Mouse (Mus musculus) myocyte (in vitro differentiated cells): Measurements from ENCODE around the gene Six1. TPM values are rescaled to one million over a fixed set of nuclear protein-coding genes. Genes with fewer than 3 reads are reported as not detected.
A peak's percentile ranks its signal among the peaks of the same experiment; 100 is the strongest.
"Not testable (repeated sequence)": the region's sequence is repeated elsewhere in the genome, so short reads cannot be mapped to it uniquely, and the experiment has no call there.

Source experiments
- H3K27me3 ChIP-seq: one replicate; pipeline ENCODE4 v1.6.1; 2011; ENCODE audit not compliant: control insufficient read depth, insufficient read depth, insufficient read length
- H3K36me3 ChIP-seq: one replicate; pipeline ENCODE4 v1.6.1; 2011; ENCODE audit not compliant: control insufficient read depth, insufficient read depth
- H3K4me2 ChIP-seq: one replicate; pipeline ENCODE4 v1.6.1; 2011; ENCODE audit warnings: low read depth, control low read depth
- H3K4me3 ChIP-seq: one replicate; pipeline ENCODE4 v1.5.1; 2011; ENCODE audit warnings: mild to moderate bottlenecking, control low read depth, moderate library complexity
- H3K79me2 ChIP-seq: one replicate; pipeline ENCODE4 v1.6.1; 2011; ENCODE audit not compliant: control insufficient read depth, insufficient read depth
- H3ac ChIP-seq: one replicate; pipeline ENCODE4 v1.6.1; 2011; ENCODE audit not compliant: control insufficient read depth, insufficient read length
- CEBPB ChIP-seq: IDR thresholded peaks from 2 replicates; pipeline ENCODE4 v1.6.1; 2011; ENCODE audit warnings: mild to moderate bottlenecking, moderate library complexity; ENCODE audit not compliant: poor library complexity, insufficient read depth, severe bottlenecking
- E2F4 ChIP-seq: IDR thresholded peaks from one replicate; pipeline ENCODE4 v1.6.1; 2011; ENCODE audit warnings: mild to moderate bottlenecking, control low read depth, moderate library complexity; ENCODE audit not compliant: insufficient read depth
- MAX ChIP-seq: IDR thresholded peaks from one replicate; pipeline ENCODE4 v1.6.1; 2011; ENCODE audit warnings: low read depth, mild to moderate bottlenecking, control low read depth
- MYOD1 ChIP-seq, 3 experiments: IDR thresholded peaks; one replicate each; pipeline ENCODE4 v1.6.1; 2011; ENCODE audit warnings: control low read depth in 2 of 3, low read depth in 2 of 3, mild to moderate bottlenecking in 2 of 3, moderate library complexity in 1 of 3; ENCODE audit not compliant: insufficient read length in 2 of 3, control insufficient read depth in 1 of 3
- MYOG ChIP-seq, 3 experiments: IDR thresholded peaks; one replicate each; pipeline ENCODE4 v1.6.1; 2011; ENCODE audit warnings: control low read depth in 2 of 3, low read depth in 2 of 3, mild to moderate bottlenecking in 2 of 3; ENCODE audit not compliant: insufficient read length in 2 of 3, control insufficient read depth in 1 of 3, insufficient read depth in 1 of 3
- POLR2A ChIP-seq: IDR thresholded peaks from one replicate; pipeline ENCODE4 v1.6.1; 2011; ENCODE audit warnings: low read depth, mild to moderate bottlenecking, control low read depth, moderate library complexity; ENCODE audit not compliant: insufficient read length
- POLR2AphosphoS2 ChIP-seq: IDR thresholded peaks from one replicate; pipeline ENCODE4 v1.6.1; 2011; ENCODE audit warnings: low read depth, control low read depth; ENCODE audit not compliant: insufficient read length
- REST ChIP-seq: IDR thresholded peaks from one replicate; pipeline ENCODE4 v1.6.1; 2011; ENCODE audit warnings: mild to moderate bottlenecking, control low read depth, moderate library complexity; ENCODE audit not compliant: insufficient read depth, insufficient read length
- SRF ChIP-seq: IDR thresholded peaks from one replicate; pipeline ENCODE4 v1.6.1; 2011; ENCODE audit warnings: low read depth; ENCODE audit not compliant: control insufficient read depth, insufficient read length
- TCF12 ChIP-seq: IDR thresholded peaks from one replicate; pipeline ENCODE4 v1.6.1; 2011; ENCODE audit warnings: mild to moderate bottlenecking, control low read depth; ENCODE audit not compliant: poor library complexity, insufficient read depth, severe bottlenecking
- TCF3 ChIP-seq: IDR thresholded peaks from one replicate; pipeline ENCODE4 v1.6.1; 2011; ENCODE audit warnings: low read depth, control low read depth; ENCODE audit not compliant: insufficient read length
- USF1 ChIP-seq: IDR thresholded peaks from one replicate; pipeline ENCODE4 v1.6.1; 2011; ENCODE audit warnings: low read depth, mild to moderate bottlenecking, control low read depth, moderate library complexity
- polyA plus RNA-seq: library from polyadenylated mRNA; unstranded; fragments of >200 nt; fragmentation: generic; extraction: Trizol; gene quantifications from one replicate; pipeline ENCODE4 v1.2.1, GENCODE M21; 2012; ENCODE audit warnings: missing spikeins

Gene Six1
- polyA plus RNA-seq = 71.7 TPM

DNA sequence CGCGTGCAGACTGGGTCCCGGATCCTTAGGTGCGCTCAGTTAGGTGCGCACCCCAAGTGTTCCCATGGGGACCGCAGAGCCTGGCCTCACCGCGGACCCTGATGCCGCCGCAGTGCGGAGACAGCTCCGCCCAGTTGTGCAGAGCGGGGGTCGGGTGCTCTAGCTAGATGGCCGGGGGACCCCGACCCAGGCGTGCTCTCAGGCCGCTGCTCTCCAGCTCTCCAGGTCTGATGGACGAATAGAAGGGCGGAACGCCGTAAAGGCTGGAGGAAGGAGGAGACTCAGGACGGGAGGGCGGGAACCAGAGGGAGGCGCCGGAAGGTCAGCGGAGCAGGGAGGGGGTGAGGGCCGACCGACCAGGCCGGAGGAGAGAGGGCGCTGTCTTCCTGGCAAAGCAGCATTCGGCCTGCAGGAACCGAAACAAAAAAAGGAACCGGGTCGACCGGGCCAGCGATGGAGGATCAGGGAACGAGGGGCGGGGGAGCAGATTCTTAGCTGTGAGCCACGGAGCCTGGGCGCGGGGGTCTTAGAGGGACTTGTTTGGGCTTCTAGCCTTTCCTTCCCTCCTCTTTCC lies at the start of gene Six1:
Gene Six1, minus strand, starts transcription at position 220 of the 574 bp plus-strand sequence.
- Histone ChIP-seq H3K36me3 (no peaks in the 10 kb centered on the region), H3ac (peak within 1 kb of the TSS; percentile 66), H3K27me3 (no peaks in the 10 kb centered on the region), H3K4me2 (peak within 1 kb of the TSS; percentile 84), H3K79me2 (peaks cover 27% of the 10 kb centered on the region), H3K4me3 (peak within 1 kb of the TSS; percentile 85)
- TF ChIP-seq E2F4 = peak; percentile 42
- no peak for TF ChIP-seq MAX
- peak; percentile 68 for TF ChIP-seq POLR2A
- TF ChIP-seq TCF12 = no peak
- peak in 1 of 3 experiments; percentile 1 for TF ChIP-seq MYOG (IDR thresholded peaks at IDR 0.05; ENCODE audit: control insufficient read depth in 1 of 3, insufficient read depth in 1 of 3, insufficient read length in 2 of 3, low read depth in 2 of 3)
- no peak for TF ChIP-seq SRF
- no peak for TF ChIP-seq REST
- TF ChIP-seq TCF3 = no peak
- no peak for TF ChIP-seq USF1
- no peak for TF ChIP-seq MYOD1 (IDR thresholded peaks at IDR 0.05; ENCODE audit: control insufficient read depth in 1 of 3, insufficient read length in 2 of 3, low read depth in 2 of 3)
- peak; percentile 63 for TF ChIP-seq POLR2AphosphoS2

DNA sequence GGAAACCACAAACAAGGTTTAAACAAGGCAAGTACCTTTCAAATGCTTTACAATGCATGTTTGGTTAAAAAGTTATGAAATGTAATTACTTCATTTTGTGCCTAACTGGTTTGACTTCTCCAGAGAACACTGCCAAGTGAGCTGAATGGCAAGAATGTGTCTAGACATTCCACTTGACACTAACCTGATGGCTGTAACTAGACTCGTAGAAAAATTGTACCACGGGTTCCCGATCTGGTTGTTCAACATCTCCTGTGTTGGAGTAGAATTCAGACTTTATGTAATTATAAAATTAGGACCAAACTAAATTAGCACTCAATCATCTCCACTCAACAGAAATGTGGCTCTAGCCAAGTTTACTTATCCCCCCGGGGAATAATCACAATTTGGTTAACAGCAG lies 44.9 kb upstream of the Six1 start:
- H3K79me2 ChIP-seq = peaks cover 33% of the 10 kb centered on the region
- H3K4me2 ChIP-seq = no peak overlapping the region
- no peaks in the 10 kb centered on the region for H3K27me3 ChIP-seq
- no peak overlapping the region for H3K4me3 ChIP-seq
- no peak overlapping the region for H3ac ChIP-seq
- H3K36me3 ChIP-seq = peaks cover 46% of the 10 kb centered on the region
- no peak for TF ChIP-seq MAX
- no peak for TF ChIP-seq MYOG (IDR thresholded peaks at IDR 0.05; ENCODE audit: control insufficient read depth in 1 of 3, insufficient read depth in 1 of 3, insufficient read length in 2 of 3, low read depth in 2 of 3)
- TF ChIP-seq CEBPB = no peak
- no peak for TF ChIP-seq E2F4
- no peak for TF ChIP-seq REST
- no peak for TF ChIP-seq MYOD1 (IDR thresholded peaks at IDR 0.05; ENCODE audit: control insufficient read depth in 1 of 3, insufficient read length in 2 of 3, low read depth in 2 of 3)

DNA sequence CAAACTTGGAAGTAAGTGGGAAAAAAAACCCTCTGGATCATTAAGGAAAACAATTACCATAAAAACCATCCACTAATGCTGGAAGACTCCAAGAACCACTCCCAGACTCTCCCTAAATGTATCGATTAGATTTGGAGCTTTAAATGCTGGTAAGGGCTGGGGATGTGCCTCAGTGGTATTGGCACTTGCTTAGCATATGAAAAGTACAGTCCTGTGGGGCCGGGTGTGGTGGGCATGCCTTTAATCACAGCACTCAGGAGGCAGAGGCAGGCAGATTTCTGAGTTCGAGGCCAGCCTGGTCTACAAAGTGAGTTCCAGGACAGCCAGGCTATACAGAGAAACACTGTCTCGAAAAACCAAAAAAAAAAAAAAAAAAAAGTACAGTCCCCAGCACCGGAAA lies 42.5 kb upstream of the Six1 start:
- H3K4me2 ChIP-seq, H3K27me3 ChIP-seq, H3K4me3 ChIP-seq, H3ac ChIP-seq, H3K79me2 ChIP-seq: not testable (repeated sequence)
- H3K36me3 ChIP-seq = peaks cover 24% of the 10 kb centered on the region

DNA sequence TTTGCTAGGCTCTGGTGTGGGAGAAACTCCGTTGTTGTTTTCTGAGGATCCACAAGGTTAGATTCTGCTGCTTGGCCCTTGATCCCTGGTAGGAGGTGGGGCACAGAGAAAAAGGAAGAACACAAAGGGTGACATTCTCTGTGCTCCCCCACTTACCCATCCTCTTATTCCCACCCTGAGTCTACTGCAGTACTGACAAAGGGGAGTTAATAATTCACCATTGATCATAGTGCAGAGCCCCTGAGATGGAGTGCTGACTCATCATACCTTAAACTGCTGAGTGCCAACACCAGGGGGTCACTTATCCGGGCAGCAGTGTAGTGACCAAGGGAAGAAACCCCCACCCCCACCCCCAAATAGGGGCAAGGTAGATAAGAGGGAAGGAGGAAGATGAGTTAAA lies 40.9 kb upstream of the Six1 start:
- no peak overlapping the region for H3ac ChIP-seq
- H3K79me2 ChIP-seq = no peaks in the 10 kb centered on the region
- peaks cover 10% of the 10 kb centered on the region for H3K36me3 ChIP-seq
- TF ChIP-seq SRF = no peak
- no peak for TF ChIP-seq POLR2AphosphoS2
- no peak for TF ChIP-seq TCF3
- no peak for TF ChIP-seq MYOG (IDR thresholded peaks at IDR 0.05; ENCODE audit: control insufficient read depth in 1 of 3, insufficient read depth in 1 of 3, insufficient read length in 2 of 3, low read depth in 2 of 3)
- no peak for TF ChIP-seq CEBPB
- no peak for TF ChIP-seq REST
- TF ChIP-seq TCF12 = no peak
- TF ChIP-seq E2F4 = no peak
- TF ChIP-seq USF1 = no peak
- no peak for TF ChIP-seq MYOD1 (IDR thresholded peaks at IDR 0.05; ENCODE audit: control insufficient read depth in 1 of 3, insufficient read length in 2 of 3, low read depth in 2 of 3)
- TF ChIP-seq MAX = no peak
- no peak for TF ChIP-seq POLR2A
- H3K4me3 ChIP-seq = no peak overlapping the region
- H3K27me3 ChIP-seq = no peaks in the 10 kb centered on the region
- H3K4me2 ChIP-seq = no peak overlapping the region

DNA sequence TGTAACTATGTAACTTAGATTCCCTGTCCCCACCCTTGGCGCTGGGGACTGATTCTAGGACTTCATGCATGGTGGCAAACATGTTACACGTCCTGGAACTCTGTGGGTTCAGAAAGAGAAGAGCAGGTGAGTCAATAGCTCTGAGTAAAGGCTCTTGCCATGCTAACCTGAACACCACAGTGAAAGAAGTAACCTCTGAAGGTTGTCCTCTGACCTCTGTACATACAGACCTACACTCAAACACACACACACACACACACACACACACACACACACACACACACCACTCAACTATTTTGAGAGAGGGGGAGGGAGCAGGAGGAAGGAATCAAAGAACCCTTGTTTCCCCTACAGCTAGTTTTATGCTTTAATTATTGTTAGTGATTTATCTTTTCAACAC lies 40.5 kb upstream of the Six1 start:
- Histone ChIP-seq H3K27me3 (no peaks in the 10 kb centered on the region), H3ac (no peak overlapping the region), H3K36me3 (peaks cover 10% of the 10 kb centered on the region), H3K4me3 (no peak overlapping the region), H3K79me2 (no peaks in the 10 kb centered on the region), H3K4me2 (no peak overlapping the region)
- no peak for TF ChIP-seq USF1
- no peak for TF ChIP-seq POLR2A
- no peak for TF ChIP-seq MYOG (IDR thresholded peaks at IDR 0.05; ENCODE audit: control insufficient read depth in 1 of 3, insufficient read depth in 1 of 3, insufficient read length in 2 of 3, low read depth in 2 of 3)
- TF ChIP-seq E2F4 = no peak
- no peak for TF ChIP-seq REST
- no peak for TF ChIP-seq POLR2AphosphoS2
